ENCODE assay signal across 9 mouse cellular contexts in the genomic region with DNA sequence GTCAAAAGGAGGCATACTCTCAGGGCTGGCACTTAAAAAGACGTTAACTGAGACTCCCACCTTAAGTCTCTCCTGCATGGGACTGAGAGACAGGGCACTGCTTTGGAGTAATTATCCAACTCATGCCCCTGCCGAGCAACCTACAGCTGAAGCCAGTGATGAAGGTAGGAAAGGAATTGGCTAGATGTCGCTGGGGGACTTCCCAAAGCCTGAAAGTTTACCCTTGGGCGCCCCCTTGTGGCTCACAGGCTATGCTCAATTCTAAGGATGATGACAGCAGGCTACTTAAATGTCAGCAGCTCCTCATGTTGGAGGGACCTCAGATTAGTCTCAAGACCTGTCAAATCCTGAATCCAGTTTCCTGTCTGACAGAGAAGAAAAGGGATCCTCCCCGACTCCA. TPM values are rescaled to one million over a fixed set of nuclear protein-coding genes. Genes with fewer than 3 reads are reported as not detected.
A peak's percentile ranks its signal among the peaks of the same experiment; 100 is the strongest.
DNase-seq lines count a peak whose midpoint lies in the region; ATAC-seq and TF ChIP-seq lines count a peak whose summit lies in the region.
"Had no signal": no experiment of that assay in that cellular context is flagged by ENCODE, and none has a peak within 500 bp of the region (broad histone marks: within the 10 kb centered on the region; RNA-seq: fewer than 3 reads in every experiment).

No protein-coding gene starts in this region.

- TF ChIP-seq CTCF in E14TG2a.4 (conservative IDR thresholded peaks at IDR 0.05; ENCODE audit: low read length) = peak; percentile 89

- H3K36me3 ChIP-seq in E14TG2a.4 (ENCODE audit: insufficient read depth, low read length) = no peaks in the 10 kb centered on the region
- H3K36me3 ChIP-seq in forebrain, embryonic 11.5 days (ENCODE audit: control insufficient read depth, insufficient read depth, low read length) = no peaks in the 10 kb centered on the region
- H3K36me3 ChIP-seq: heart, embryonic 15.5 days had no signal

- peak; percentile 70 for DNase-seq in c-Kit-negative CD71-positive TER-119-positive erythroid progenitor cells, embryonic 14.5 days (ENCODE audit: low read depth, low spot score)
- peak; percentile 95 for DNase-seq in forebrain, embryonic 11.5 days (ENCODE audit: low spot score)
- peak; percentile 90 to 94 for DNase-seq in heart, postnatal 14 days
- DNase-seq in kidney, postnatal 4 days = peak; percentile 94 to 96
- peak; percentile 77 to 84 for DNase-seq in lung, adult 18-20 months
- DNase-seq in ovary, adult 18-20 months (ENCODE audit: low spot score) = peak; percentile 57
- peak; percentile 65 to 67 for DNase-seq in thymus, adult 18-20 months

- no peak overlapping the region for H3K4me3 ChIP-seq in E14TG2a.4 (replicated peaks; ENCODE audit: low read length)
- no peak overlapping the region for H3K4me3 ChIP-seq in forebrain, embryonic 11.5 days (ENCODE audit: low read depth, low read length)
- H3K4me3 ChIP-seq: heart, embryonic 15.5 days had no signal

- WGBS in forebrain, embryonic 11.5 days = 6% methylated on average over 5 of the region's 5 CpGs

- no peaks in the 10 kb centered on the region for H3K9me3 ChIP-seq in E14TG2a.4 (ENCODE audit: low read length)
- no peaks in the 10 kb centered on the region for H3K9me3 ChIP-seq in forebrain, embryonic 11.5 days (ENCODE audit: control insufficient read depth, low read length)
- H3K9me3 ChIP-seq: heart, embryonic 15.5 days had no signal

- H3K27ac ChIP-seq in forebrain, embryonic 11.5 days (ENCODE audit: low read depth, low read length) = no peak overlapping the region
- H3K27ac ChIP-seq: heart, embryonic 15.5 days had no signal

- peaks cover 3% of the 10 kb centered on the region; the same call in 1 of the 2 replicates for H3K4me1 ChIP-seq in E14TG2a.4 (replicated peaks; ENCODE audit: low read depth, low read length)
- no peaks in the 10 kb centered on the region for H3K4me1 ChIP-seq in forebrain, embryonic 11.5 days (replicated peaks; ENCODE audit: control insufficient read depth, insufficient read depth, low read length)

- no peak overlapping the region for H3K9ac ChIP-seq in forebrain, embryonic 11.5 days (ENCODE audit: low read length)
- H3K9ac ChIP-seq: heart, embryonic 15.5 days had no signal

- intact Hi-C loops in heart, postnatal 14 days (cut with DNase I) = loop anchor here (1.0 to 5.0 kb wide), 3 partner anchors 74 to 297 kb away; no protein-coding TSS in a partner anchor

- no peaks in the 10 kb centered on the region for H3K27me3 ChIP-seq in E14TG2a.4 (ENCODE audit: insufficient read depth, low read length)
- H3K27me3 ChIP-seq in forebrain, embryonic 11.5 days (ENCODE audit: control insufficient read depth, insufficient read depth, low read length) = no peaks in the 10 kb centered on the region

- ATAC-seq in forebrain, embryonic 11.5 days (replicated peaks; ENCODE audit: low FRiP score) = no peak

- no peak overlapping the region for H3K4me2 ChIP-seq in forebrain, embryonic 11.5 days (ENCODE audit: low read depth, low read length, severe bottlenecking)
- H3K4me2 ChIP-seq: heart, embryonic 15.5 days had no signal

RNA-seq across cellular contexts. Expression of a gene that starts 35.7 kb away (rescaled TPM):
- polyA plus RNA-seq in forebrain, embryonic 11.5 days (2014; fragmentation: Nextera tagmentation; extraction: Ambion mirVana) = not detected in 2 replicates
- under 1 TPM; 0.51 to 0.55 TPM for total RNA-seq in heart, postnatal 14 days (2021)

RNA-seq across cellular contexts. Expression of a gene that starts 43.9 kb away (rescaled TPM):
- 81.8 and 86.4 TPM in 2 replicates for polyA plus RNA-seq in forebrain, embryonic 11.5 days (2014; fragmentation: Nextera tagmentation; extraction: Ambion mirVana)
- 10 to 100 TPM; 51.4 to 51.8 TPM for total RNA-seq in heart, postnatal 14 days (2021)

RNA-seq across cellular contexts. Expression of a gene that starts 44.0 kb away (rescaled TPM):
- polyA plus RNA-seq in forebrain, embryonic 11.5 days (2014; fragmentation: Nextera tagmentation; extraction: Ambion mirVana) = 106 and 114 TPM in 2 replicates
- total RNA-seq in heart, postnatal 14 days (2021) = 10 to 100 TPM; 74.1 to 79.3 TPM

RNA-seq across cellular contexts. Expression of a gene that starts 44.5 kb away (rescaled TPM):
- 10.8 and 10.9 TPM in 2 replicates for polyA plus RNA-seq in forebrain, embryonic 11.5 days (2014; fragmentation: Nextera tagmentation; extraction: Ambion mirVana)
- total RNA-seq in heart, postnatal 14 days (2021) = 1 to 10 TPM; 6.6 to 7.6 TPM

RNA-seq across cellular contexts. Expression of a gene that starts 50.4 kb away (rescaled TPM):
- polyA plus RNA-seq in forebrain, embryonic 11.5 days (2014; fragmentation: Nextera tagmentation; extraction: Ambion mirVana) = 44.3 and 55.4 TPM in 2 replicates
- 10 to 100 TPM; 13.5 to 14.8 TPM for total RNA-seq in heart, postnatal 14 days (2021)
